Mouse (Mus musculus) embryonic facial prominence, embryonic 15.5 days (tissue): ENCODE results near the gene Tcl1b5. TPM values are rescaled to one million over a fixed set of nuclear protein-coding genes. Genes with fewer than 3 reads are reported as not detected.
"Not testable (repeated sequence)": the region's sequence is repeated elsewhere in the genome, so short reads cannot be mapped to it uniquely, and the experiment has no call there.

Source experiments
- ATAC-seq: fragments of 200-750 bp; cut with Nextera tagmentation; 2 replicates; pipeline ENCODE4 v1.8.0; 2017; ENCODE audit warnings: low read depth, moderate TSS enrichment; ENCODE audit not compliant: insufficient number of reproducible peaks, low FRiP score, low TSS enrichment
- H3K27ac ChIP-seq: fragments of 300-500 bp; sonication (generic); replicated peaks from 2 replicates; pipeline ENCODE4 v1.5.1; 2015; ENCODE audit warnings: mild to moderate bottlenecking, inconsistent platforms
- H3K27me3 ChIP-seq: fragments of 300-500 bp; sonication (generic); 2 replicates; pipeline ENCODE4 v1.6.1; 2015; ENCODE audit warnings: inconsistent platforms
- H3K36me3 ChIP-seq: fragments of 300-500 bp; sonication (generic); 2 replicates; pipeline ENCODE4 v1.6.1; 2015; ENCODE audit warnings: mild to moderate bottlenecking, inconsistent platforms
- H3K4me1 ChIP-seq: fragments of 300-500 bp; sonication (generic); 2 replicates; pipeline ENCODE4 v1.6.1; 2015; ENCODE audit warnings: inconsistent platforms
- H3K4me2 ChIP-seq: fragments of 300-500 bp; sonication (generic); replicated peaks from 2 replicates; pipeline ENCODE4 v1.6.1; 2015; ENCODE audit warnings: mild to moderate bottlenecking, inconsistent platforms
- H3K4me3 ChIP-seq: fragments of 300-500 bp; sonication (generic); replicated peaks from 2 replicates; pipeline ENCODE4 v1.5.1; 2015; ENCODE audit warnings: mild to moderate bottlenecking, inconsistent platforms
- H3K9ac ChIP-seq: fragments of 300-500 bp; sonication (generic); 2 replicates; pipeline ENCODE4 v1.6.1; 2015; ENCODE audit warnings: inconsistent platforms
- H3K9me3 ChIP-seq: fragments of 300-500 bp; sonication (generic); replicated peaks from 2 replicates; pipeline ENCODE4 v1.6.1; 2016; ENCODE audit warnings: inconsistent platforms
- WGBS: fragments of 180-500 bp; shearing (Covaris S2); methylation state at CpG from one replicate; pipeline ENCODE4 v1.1.7; 2015; 5-methylcytosine and 5-hydroxymethylcytosine counted together
- polyA plus RNA-seq: library from polyadenylated mRNA; unstranded; fragments of >200 nt; fragmentation: Nextera tagmentation; extraction: Ambion mirVana; gene quantifications from 2 replicates; pipeline ENCODE4 v1.2.1, GENCODE M21; 2015

Gene Tcl1b5
- polyA plus RNA-seq, 1 experiment from 2014 or later: not detected

GRCm38 (mm10) chr12:105159390-105159789 lies 16.8 kb upstream of the Tcl1b5 start, which contains the start of gene Tcl1b1:
Gene Tcl1b1, plus strand, starts transcription at chr12:105159690.
- no peaks in the 10 kb centered on the region for H3K9me3 ChIP-seq

GRCm38 (mm10) chr12:105166734-105167133 lies 9.4 kb upstream of the Tcl1b5 start:
- no peak overlapping the region for H3K4me3 ChIP-seq
- WGBS: 68% methylated on average over 3 of the region's 3 CpGs

More at GRCm38 (mm10) chr12:105159390-105159789, 16.8 kb upstream of the Tcl1b5 start, which contains the start of gene Tcl1b1:
- no peak for ATAC-seq
- Histone ChIP-seq H3K27ac (no peak within 1 kb of the TSS), H3K9ac (no peak within 1 kb of the TSS), H3K27me3 (no peaks in the 10 kb centered on the region), H3K4me2 (no peak within 1 kb of the TSS), H3K4me3 (no peak within 1 kb of the TSS), H3K36me3 (no peaks in the 10 kb centered on the region), H3K4me1 (no peaks in the 10 kb centered on the region)
- WGBS: 75% methylated on average over 4 of the region's 4 CpGs

GRCm38 (mm10) chr12:105173366-105173765 lies 2.8 kb upstream of the Tcl1b5 start:
- no peaks in the 10 kb centered on the region for H3K27me3 ChIP-seq
- no peaks in the 10 kb centered on the region for H3K36me3 ChIP-seq
- no peak overlapping the region for H3K27ac ChIP-seq
- H3K4me2 ChIP-seq: no peak overlapping the region
- no peak overlapping the region for H3K9ac ChIP-seq
- WGBS: 88% methylated on average over 2 of the region's 2 CpGs
- no peak overlapping the region for H3K4me3 ChIP-seq
- no peaks in the 10 kb centered on the region for H3K4me1 ChIP-seq
- no peak for ATAC-seq
- H3K9me3 ChIP-seq: no peaks in the 10 kb centered on the region

More at GRCm38 (mm10) chr12:105166734-105167133, 9.4 kb upstream of the Tcl1b5 start:
- H3K9me3 ChIP-seq: no peaks in the 10 kb centered on the region
- H3K4me2 ChIP-seq: no peak overlapping the region
- no peak overlapping the region for H3K27ac ChIP-seq
- no peaks in the 10 kb centered on the region for H3K4me1 ChIP-seq
- H3K9ac ChIP-seq: no peak overlapping the region
- no peaks in the 10 kb centered on the region for H3K36me3 ChIP-seq
- no peak for ATAC-seq
- H3K27me3 ChIP-seq: no peaks in the 10 kb centered on the region

GRCm38 (mm10) chr12:105174318-105174717 lies 1.8 kb upstream of the Tcl1b5 start:
- not testable (repeated sequence) for H3K9ac ChIP-seq, ATAC-seq, H3K36me3 ChIP-seq, H3K4me3 ChIP-seq, H3K27me3 ChIP-seq, H3K27ac ChIP-seq, H3K9me3 ChIP-seq, H3K4me1 ChIP-seq, H3K4me2 ChIP-seq
- WGBS: 18% methylated on average over 2 of the region's 2 CpGs

GRCm38 (mm10) chr12:105181040-105181644 lies 5.0 kb downstream of the Tcl1b5 start:
- H3K9ac ChIP-seq, ATAC-seq: not testable (repeated sequence)
- 60% methylated on average over 4 of the region's 4 CpGs for WGBS

GRCm38 (mm10) chr12:105188980-105189379 lies 12.8 kb downstream of the Tcl1b5 start:
- ATAC-seq, H3K4me2 ChIP-seq, H3K27me3 ChIP-seq: not testable (repeated sequence)

More at GRCm38 (mm10) chr12:105181040-105181644, 5.0 kb downstream of the Tcl1b5 start:
- H3K4me2 ChIP-seq, H3K27ac ChIP-seq, H3K9me3 ChIP-seq, H3K4me3 ChIP-seq, H3K27me3 ChIP-seq, H3K4me1 ChIP-seq, H3K36me3 ChIP-seq: not testable (repeated sequence)

GRCm38 (mm10) chr12:105190743-105191142 lies 14.6 kb downstream of the Tcl1b5 start, which contains the start of gene Tcl1b3:
Gene Tcl1b3, plus strand, starts transcription at chr12:105191043.
- not testable (repeated sequence) for H3K27ac ChIP-seq, H3K36me3 ChIP-seq, H3K9ac ChIP-seq, H3K4me2 ChIP-seq, H3K27me3 ChIP-seq, ATAC-seq, H3K4me1 ChIP-seq, H3K9me3 ChIP-seq, H3K4me3 ChIP-seq
- 90% methylated on average over 6 of the region's 6 CpGs for WGBS

More at GRCm38 (mm10) chr12:105188980-105189379, 12.8 kb downstream of the Tcl1b5 start:
- H3K9ac ChIP-seq, H3K4me3 ChIP-seq, H3K4me1 ChIP-seq, H3K27ac ChIP-seq, H3K36me3 ChIP-seq, H3K9me3 ChIP-seq: not testable (repeated sequence)
- WGBS: 49% methylated on average over 2 of the region's 2 CpGs

- not testable (repeated sequence) for H3K27me3 ChIP-seq, H3K27ac ChIP-seq, H3K4me3 ChIP-seq, H3K4me1 ChIP-seq, H3K4me2 ChIP-seq, H3K9ac ChIP-seq, H3K36me3 ChIP-seq, ATAC-seq, H3K9me3 ChIP-seq
- 42% methylated on average over 7 of the region's 7 CpGs for WGBS
These were observed 23.7 kb downstream of the Tcl1b5 start for GRCm38 (mm10) chr12:105199684-105200497.

GRCm38 (mm10) chr12:105201657-105202056 lies 25.5 kb downstream of the Tcl1b5 start, which contains the start of gene Tcl1b4:
Gene Tcl1b4, plus strand, starts transcription at chr12:105201957.
- H3K9me3 ChIP-seq, H3K36me3 ChIP-seq, H3K4me2 ChIP-seq, H3K4me3 ChIP-seq, H3K27ac ChIP-seq, H3K4me1 ChIP-seq, ATAC-seq, H3K27me3 ChIP-seq, H3K9ac ChIP-seq: not testable (repeated sequence)
- 61% methylated on average over 1 of the region's 1 CpGs for WGBS

- 64% methylated on average over 1 of the region's 1 CpGs for WGBS
- no peaks in the 10 kb centered on the region for H3K36me3 ChIP-seq
- H3K4me3 ChIP-seq: no peak overlapping the region
- no peak overlapping the region for H3K9ac ChIP-seq
- ATAC-seq: no peak
- H3K4me2 ChIP-seq: no peak overlapping the region
- H3K27me3 ChIP-seq: no peaks in the 10 kb centered on the region
- no peak overlapping the region for H3K27ac ChIP-seq
- no peaks in the 10 kb centered on the region for H3K4me1 ChIP-seq
- no peaks in the 10 kb centered on the region for H3K9me3 ChIP-seq
These were observed 30.9 kb downstream of the Tcl1b5 start for GRCm38 (mm10) chr12:105207071-105207470.

- no peak overlapping the region for H3K9ac ChIP-seq
- WGBS: 93% methylated on average over 1 of the region's 1 CpGs
- H3K4me2 ChIP-seq: no peak overlapping the region
- H3K9me3 ChIP-seq: no peaks in the 10 kb centered on the region
- no peak overlapping the region for H3K4me3 ChIP-seq
- H3K27me3 ChIP-seq: no peaks in the 10 kb centered on the region
- no peak for ATAC-seq
- H3K27ac ChIP-seq: no peak overlapping the region
- H3K4me1 ChIP-seq: no peaks in the 10 kb centered on the region
- H3K36me3 ChIP-seq: no peaks in the 10 kb centered on the region
These were observed 32.3 kb downstream of the Tcl1b5 start for GRCm38 (mm10) chr12:105208441-105208840.
